8 mouse cellular contexts compared by ENCODE assay signal in the genomic region with DNA sequence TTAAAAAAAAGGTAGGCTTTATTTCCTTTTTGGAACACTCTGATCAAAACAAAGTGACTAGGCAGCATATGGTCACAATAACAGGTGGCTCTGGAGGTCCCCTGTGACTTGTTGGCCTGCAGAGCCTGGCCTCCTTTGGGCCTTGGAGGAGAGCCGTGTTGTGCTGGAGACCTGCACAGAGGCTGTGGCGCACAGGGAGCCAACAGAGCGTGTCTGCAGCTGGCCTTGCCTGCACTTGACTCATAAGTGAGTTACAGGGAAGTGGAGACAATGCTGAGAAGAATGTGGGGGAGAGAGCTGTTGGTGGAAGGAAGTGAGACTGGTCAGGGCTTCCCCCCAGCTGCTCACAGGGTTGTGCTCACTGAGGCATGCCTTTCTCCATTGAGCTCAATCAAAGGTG.
DNase-seq lines count a peak whose midpoint lies in the region; ATAC-seq lines count a peak whose summit lies in the region.

No protein-coding gene starts in this region.

- no peak overlapping the region for H3K4me2 ChIP-seq in hindbrain, embryonic 11.5 days (replicated peaks; ENCODE audit: low read depth, low read length)

- H3K9ac ChIP-seq in hindbrain, embryonic 11.5 days (ENCODE audit: low read depth, low read length) = no peak overlapping the region

- ATAC-seq in hindbrain, embryonic 11.5 days (ENCODE audit: low FRiP score) = peak; percentile 65; the same call in 1 of the 2 replicates

- H3K4me1 ChIP-seq in hindbrain, embryonic 11.5 days (replicated peaks; ENCODE audit: control insufficient read depth, insufficient read depth, low read length) = no peaks in the 10 kb centered on the region

- H3K27me3 ChIP-seq in hindbrain, embryonic 11.5 days (ENCODE audit: control insufficient read depth, insufficient read depth, low read length) = no peaks in the 10 kb centered on the region
- no peaks in the 10 kb centered on the region for H3K27me3 ChIP-seq in splenic B cell, adult 2 months (ENCODE audit: control insufficient read depth, insufficient read depth, low read length, poor library complexity, severe bottlenecking)

- H3K27ac ChIP-seq in hindbrain, embryonic 11.5 days (ENCODE audit: low read depth, low read length) = peak overlapping the region; percentile 24; the same call in 1 of the 2 replicates

- no peak overlapping the region for H3K4me3 ChIP-seq in hindbrain, embryonic 11.5 days (ENCODE audit: low read depth, low read length)

- 33% methylated on average over 3 of the region's 3 CpGs for WGBS in hindbrain, embryonic 11.5 days

- no peaks in the 10 kb centered on the region for H3K9me3 ChIP-seq in hindbrain, embryonic 11.5 days (ENCODE audit: control insufficient read depth, low read length)

- peak; percentile 45 for DNase-seq in left cerebral cortex, postnatal 4 days
- DNase-seq in left cerebral cortex, postnatal 36 days (ENCODE audit: low spot score in 2 of 2) = no peak
- DNase-seq in T-cell, adult 2 months (ENCODE audit: low spot score) = peak; percentile 50
- DNase-seq in embryo, embryonic 11 days = peak; percentile 36
- DNase-seq in hindbrain, embryonic 11.5 days (ENCODE audit: low spot score) = peak; percentile 41
- peak; percentile 29 for DNase-seq in lung, postnatal 10 days
- peak; percentile 97 for DNase-seq in splenic B cell, adult 2 months (ENCODE audit: low read depth, low spot score)
- DNase-seq in frontal cortex, postnatal 14 days (ENCODE audit: low spot score in 2 of 2) = no peak

- no peaks in the 10 kb centered on the region for H3K36me3 ChIP-seq in hindbrain, embryonic 11.5 days (ENCODE audit: control insufficient read depth, insufficient read depth, low read length)
- H3K36me3 ChIP-seq in splenic B cell, adult 2 months (ENCODE audit: control insufficient read depth, insufficient read depth, low read length, poor library complexity, severe bottlenecking) = no peaks in the 10 kb centered on the region

- intact Hi-C loops in left cerebral cortex, postnatal 4 days (cut with DNase I) = no loop called here
- intact Hi-C loops in left cerebral cortex, postnatal 36 days (cut with DNase I) = no loop called here

Comparison
In these comparisons a context has a peak if more than half of its experiments do, and no peak if none do; other contexts are left out.
1. DNase-seq: peak in left cerebral cortex, postnatal 4 days (single experiment), T-cell, adult 2 months (single experiment), embryo, embryonic 11 days (single experiment), hindbrain, embryonic 11.5 days (single experiment), lung, postnatal 10 days (single experiment) and splenic B cell, adult 2 months (single experiment); none in left cerebral cortex, postnatal 36 days (0 of 2) and frontal cortex, postnatal 14 days (0 of 2).